Mouse (Mus musculus) embryonic facial prominence, embryonic 15.5 days (tissue): ENCODE measurements at regions not wholly inside any gene's neighbourhood (a gene's known extent, or its start where the extent isn't known, plus 50 kb on each side); places are given as distances from the start of the nearest gene placed in this dataset.
"Not testable (repeated sequence)": the region's sequence is repeated elsewhere in the genome, so short reads cannot be mapped to it uniquely, and the experiment has no call there.

Source experiments
- ATAC-seq: fragments of 200-750 bp; cut with Nextera tagmentation; 2 replicates; pipeline ENCODE4 v1.8.0; 2017; ENCODE audit warnings: low read depth, moderate TSS enrichment; ENCODE audit not compliant: insufficient number of reproducible peaks, low FRiP score, low TSS enrichment
- H3K27ac ChIP-seq: fragments of 300-500 bp; sonication (generic); replicated peaks from 2 replicates; pipeline ENCODE4 v1.5.1; 2015; ENCODE audit warnings: mild to moderate bottlenecking, inconsistent platforms
- H3K27me3 ChIP-seq: fragments of 300-500 bp; sonication (generic); 2 replicates; pipeline ENCODE4 v1.6.1; 2015; ENCODE audit warnings: inconsistent platforms
- H3K36me3 ChIP-seq: fragments of 300-500 bp; sonication (generic); 2 replicates; pipeline ENCODE4 v1.6.1; 2015; ENCODE audit warnings: mild to moderate bottlenecking, inconsistent platforms
- H3K4me1 ChIP-seq: fragments of 300-500 bp; sonication (generic); 2 replicates; pipeline ENCODE4 v1.6.1; 2015; ENCODE audit warnings: inconsistent platforms
- H3K4me2 ChIP-seq: fragments of 300-500 bp; sonication (generic); replicated peaks from 2 replicates; pipeline ENCODE4 v1.6.1; 2015; ENCODE audit warnings: mild to moderate bottlenecking, inconsistent platforms
- H3K4me3 ChIP-seq: fragments of 300-500 bp; sonication (generic); replicated peaks from 2 replicates; pipeline ENCODE4 v1.5.1; 2015; ENCODE audit warnings: mild to moderate bottlenecking, inconsistent platforms
- H3K9ac ChIP-seq: fragments of 300-500 bp; sonication (generic); 2 replicates; pipeline ENCODE4 v1.6.1; 2015; ENCODE audit warnings: inconsistent platforms
- H3K9me3 ChIP-seq: fragments of 300-500 bp; sonication (generic); replicated peaks from 2 replicates; pipeline ENCODE4 v1.6.1; 2016; ENCODE audit warnings: inconsistent platforms
- WGBS: fragments of 180-500 bp; shearing (Covaris S2); methylation state at CpG from one replicate; pipeline ENCODE4 v1.1.7; 2015; 5-methylcytosine and 5-hydroxymethylcytosine counted together

DNA sequence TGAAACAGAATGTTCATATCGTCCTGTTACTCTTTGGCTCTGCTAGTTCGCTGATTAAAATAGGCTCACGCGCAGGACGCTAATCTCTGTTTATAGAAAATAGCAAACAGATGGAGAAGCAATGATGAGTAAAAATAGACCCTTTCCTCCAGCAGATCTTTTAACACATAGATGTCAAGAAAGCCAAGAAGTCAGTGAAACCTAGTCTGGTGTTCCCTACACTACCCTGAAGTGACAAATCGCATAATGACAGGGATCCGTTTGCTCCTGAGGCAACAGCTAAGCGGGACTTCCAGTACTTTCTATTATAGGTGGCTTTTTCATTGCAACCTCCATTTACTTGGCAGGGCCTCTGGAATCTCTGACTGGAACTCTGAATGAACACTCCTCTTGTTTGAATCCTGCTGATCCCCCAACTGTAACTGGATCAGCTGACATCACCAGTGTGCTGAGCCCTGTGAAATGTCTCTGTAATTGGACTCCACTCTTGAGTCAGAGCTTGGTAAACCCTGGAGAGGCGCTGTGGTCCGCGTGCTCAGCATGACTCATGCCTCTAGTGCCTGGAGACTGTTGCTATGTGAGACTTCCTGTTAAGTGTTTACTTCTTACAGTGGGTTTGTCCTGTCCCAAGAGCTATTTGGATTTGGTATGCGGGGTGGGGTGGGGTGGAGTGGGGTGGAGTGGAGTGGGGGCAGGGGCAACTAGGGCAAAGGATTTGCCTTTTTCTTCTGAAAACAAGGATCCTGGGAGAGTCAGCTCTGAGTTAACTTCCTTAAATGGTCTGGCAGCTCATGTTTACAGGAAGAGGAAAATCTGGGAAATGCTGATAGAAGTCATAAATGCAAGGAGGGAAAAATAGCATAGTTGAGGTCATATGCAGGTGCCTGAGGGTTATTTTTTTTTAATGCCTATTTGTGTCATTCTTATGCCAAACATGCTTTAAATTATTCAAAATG is 162.4 kb upstream of the Akr1e1 start:
- H3K4me3 ChIP-seq, result peak overlapping the region; percentile 4; the same call in 1 of the 2 replicates
- H3K27me3 ChIP-seq, result no peaks in the 10 kb centered on the region
- H3K4me2 ChIP-seq, result peak overlapping the region; percentile 43
- peaks cover 14% of the 10 kb centered on the region; the same call in 1 of the 2 replicates for H3K4me1 ChIP-seq
- H3K9ac ChIP-seq, result no peak overlapping the region
- H3K36me3 ChIP-seq, result no peaks in the 10 kb centered on the region
- peak overlapping the region; percentile 85 for H3K27ac ChIP-seq
- H3K9me3 ChIP-seq, result no peaks in the 10 kb centered on the region
- 9% methylated on average over 12 of the region's 12 CpGs for WGBS
- peak; percentile 100 for ATAC-seq

DNA sequence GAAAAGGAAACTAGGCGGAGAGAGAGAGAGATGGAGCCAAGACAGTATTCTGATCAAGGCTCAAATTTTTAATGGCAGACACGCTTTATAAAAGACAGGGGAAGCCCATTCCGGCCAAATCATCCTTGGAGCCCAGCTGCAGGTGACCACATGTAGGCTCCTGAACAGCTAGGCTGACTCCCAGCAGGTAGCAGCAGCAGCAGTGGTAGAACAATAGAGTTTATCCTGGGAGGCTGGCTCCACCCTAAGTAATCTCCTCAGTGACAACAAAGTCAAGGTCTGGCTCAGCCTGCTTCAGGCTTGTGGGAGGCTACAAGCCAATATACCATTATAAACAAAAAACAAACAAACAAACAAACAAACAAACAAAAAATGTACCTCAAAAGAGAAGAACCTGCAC is 151.0 kb upstream of the Akr1e1 start:
- H3K4me2 ChIP-seq, result no peak overlapping the region
- no peak overlapping the region for H3K4me3 ChIP-seq
- H3K4me1 ChIP-seq, result no peaks in the 10 kb centered on the region
- no peak overlapping the region for H3K27ac ChIP-seq
- no peaks in the 10 kb centered on the region for H3K9me3 ChIP-seq
- no peak overlapping the region for H3K9ac ChIP-seq
- H3K27me3 ChIP-seq, result no peaks in the 10 kb centered on the region
- H3K36me3 ChIP-seq, result no peaks in the 10 kb centered on the region
- no peak for ATAC-seq
- 54% methylated on average over 3 of the region's 3 CpGs for WGBS

DNA sequence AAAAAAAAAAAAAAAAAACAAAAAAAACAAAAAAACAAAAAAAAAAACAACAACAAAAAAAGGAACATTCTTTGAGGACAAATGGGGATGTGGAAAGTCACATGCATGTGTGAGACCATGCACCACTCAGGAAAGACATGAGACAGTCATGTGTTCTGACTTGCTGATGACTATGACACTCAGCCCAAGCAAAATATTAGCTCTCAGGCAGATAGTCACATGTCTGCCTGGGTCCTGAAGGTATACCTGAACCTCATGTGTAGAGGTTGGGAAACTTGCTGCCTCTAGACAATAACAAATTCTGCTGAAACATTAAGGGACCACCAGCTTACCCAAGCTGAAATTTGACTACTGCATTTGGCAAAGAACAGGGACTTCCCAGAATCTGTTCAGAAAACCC is 147.6 kb upstream of the Akr1e1 start:
- no peak for ATAC-seq

DNA sequence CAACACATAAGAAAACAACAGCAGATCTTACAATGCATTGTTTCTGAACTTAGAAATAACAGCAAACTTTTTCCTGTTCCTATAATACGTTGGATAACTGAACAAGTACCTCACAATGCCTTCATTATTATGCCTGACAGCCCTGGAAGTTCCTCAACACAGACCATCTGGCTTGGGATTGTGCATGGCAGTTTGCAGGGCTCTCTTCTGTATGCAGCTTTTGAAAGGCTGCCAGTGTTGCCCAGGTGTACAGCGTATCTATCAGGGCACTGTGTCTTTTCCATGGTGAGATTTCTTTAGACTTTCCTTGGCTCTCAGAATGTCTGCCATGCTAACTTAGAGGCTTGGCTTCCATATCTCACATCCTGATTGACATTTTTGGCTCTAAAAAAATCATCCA is 134.0 kb upstream of the Akr1e1 start:
- H3K4me1 ChIP-seq, result no peaks in the 10 kb centered on the region
- H3K36me3 ChIP-seq, result no peaks in the 10 kb centered on the region
- no peak overlapping the region for H3K9ac ChIP-seq
- no peak overlapping the region for H3K27ac ChIP-seq
- ATAC-seq, result no peak
- H3K4me2 ChIP-seq, result no peak overlapping the region
- H3K9me3 ChIP-seq, result no peaks in the 10 kb centered on the region
- H3K4me3 ChIP-seq, result no peak overlapping the region
- 42% methylated on average over 2 of the region's 2 CpGs for WGBS
- no peaks in the 10 kb centered on the region for H3K27me3 ChIP-seq

More for the DNA sequence above, 147.6 kb upstream of the Akr1e1 start:
- Histone ChIP-seq H3K9ac (no peak overlapping the region), H3K36me3 (no peaks in the 10 kb centered on the region), H3K4me1 (no peaks in the 10 kb centered on the region), H3K27me3 (no peaks in the 10 kb centered on the region), H3K9me3 (no peaks in the 10 kb centered on the region), H3K4me2 (no peak overlapping the region), H3K4me3 (no peak overlapping the region), H3K27ac (no peak overlapping the region)

DNA sequence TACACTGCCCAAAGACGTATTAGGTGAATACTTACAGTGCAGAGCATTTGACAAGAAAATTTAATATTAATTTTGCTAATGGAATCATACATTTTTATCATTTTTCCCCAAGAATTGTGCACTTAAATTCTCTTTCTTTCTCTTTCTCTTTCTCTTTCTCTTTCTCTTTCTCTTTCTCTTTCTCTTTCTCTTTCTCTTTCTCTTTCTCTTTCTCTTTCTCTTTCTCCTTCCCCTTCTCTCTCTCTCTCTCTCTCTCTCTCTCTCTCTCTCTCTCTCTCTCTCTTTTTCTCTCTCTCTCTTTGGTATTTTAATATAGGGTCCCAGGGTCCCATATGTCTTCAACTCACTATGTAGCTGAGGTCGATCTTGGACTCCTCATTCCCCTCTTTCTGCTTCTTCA is 107.3 kb upstream of the Akr1e1 start:
- not testable (repeated sequence) for H3K9ac ChIP-seq, H3K4me1 ChIP-seq, H3K27me3 ChIP-seq, ATAC-seq, H3K36me3 ChIP-seq, H3K4me2 ChIP-seq, H3K9me3 ChIP-seq, H3K27ac ChIP-seq, H3K4me3 ChIP-seq
- 76% methylated on average over 2 of the region's 2 CpGs for WGBS

DNA sequence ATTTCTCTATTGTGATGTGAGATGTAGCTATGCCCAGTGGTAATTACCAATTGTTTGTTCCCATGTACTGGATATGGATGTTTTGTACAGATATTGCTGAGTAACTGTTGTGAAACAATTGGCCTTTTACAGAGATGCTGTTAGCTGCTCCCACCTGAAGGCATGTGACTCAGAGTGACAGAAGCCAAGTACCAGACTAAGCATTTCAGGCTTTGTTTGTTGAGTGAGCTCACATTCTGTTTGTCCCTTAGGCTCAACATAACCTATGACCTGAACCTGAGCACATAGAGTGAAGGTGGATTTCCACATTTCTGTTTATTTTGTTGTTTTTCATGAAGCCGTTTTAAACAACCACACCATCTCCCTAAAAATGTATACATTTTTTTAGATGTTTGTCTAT is 105.8 kb upstream of the Akr1e1 start:
- Histone ChIP-seq H3K36me3 (no peaks in the 10 kb centered on the region), H3K27me3 (no peaks in the 10 kb centered on the region), H3K4me1 (no peaks in the 10 kb centered on the region), H3K4me3 (no peak overlapping the region), H3K9ac (no peak overlapping the region), H3K27ac (no peak overlapping the region), H3K9me3 (no peaks in the 10 kb centered on the region), H3K4me2 (no peak overlapping the region)
- WGBS, result 63% methylated on average over 1 of the region's 1 CpGs
- no peak for ATAC-seq

DNA sequence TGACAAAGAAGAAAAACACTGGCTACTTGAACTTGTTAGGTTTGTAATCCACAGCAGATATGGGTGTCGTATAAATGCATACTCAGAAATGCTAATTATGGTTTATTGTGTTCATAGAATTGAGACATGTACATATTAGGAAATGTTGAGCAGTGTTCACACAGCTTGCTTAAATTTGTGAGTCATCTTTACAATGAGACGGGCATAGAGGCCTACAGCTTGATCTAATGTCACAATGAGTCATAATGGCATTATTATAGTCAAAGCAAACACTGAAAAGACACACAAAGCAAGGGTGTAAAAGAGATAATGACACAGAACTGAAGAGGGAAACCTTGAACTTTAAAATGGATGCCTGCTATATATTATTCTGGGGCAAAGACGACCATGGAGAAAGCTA is 103.7 kb upstream of the Akr1e1 start:
- ATAC-seq, result no peak
- Histone ChIP-seq H3K27ac (no peak overlapping the region), H3K4me1 (no peaks in the 10 kb centered on the region), H3K4me3 (no peak overlapping the region), H3K9me3 (no peaks in the 10 kb centered on the region), H3K36me3 (no peaks in the 10 kb centered on the region), H3K9ac (no peak overlapping the region), H3K4me2 (no peak overlapping the region), H3K27me3 (no peaks in the 10 kb centered on the region)
- WGBS, result 64% methylated on average over 3 of the region's 3 CpGs

DNA sequence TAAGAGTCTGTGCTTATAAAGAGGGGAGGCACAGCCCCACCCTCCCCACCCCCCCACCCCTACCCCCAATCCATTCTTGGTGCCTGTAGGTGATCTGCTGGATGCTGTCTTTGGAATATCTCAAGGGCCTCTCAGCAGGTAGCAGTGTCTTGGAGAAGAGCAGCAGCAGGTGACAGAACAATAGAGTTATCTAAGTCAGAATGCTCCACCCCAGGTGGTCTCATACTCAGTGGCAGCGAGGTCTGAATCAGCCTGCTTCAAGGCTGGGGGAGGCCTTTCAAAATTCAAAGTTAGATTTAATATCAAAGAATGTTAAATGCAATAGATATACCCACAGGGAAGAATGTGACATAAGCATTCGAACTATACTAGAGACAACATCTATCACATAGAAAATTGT is 90.6 kb upstream of the Akr1e1 start:
- not testable (repeated sequence) for H3K9ac ChIP-seq, H3K4me3 ChIP-seq, H3K4me2 ChIP-seq, H3K27me3 ChIP-seq, H3K27ac ChIP-seq, ATAC-seq, H3K4me1 ChIP-seq, H3K36me3 ChIP-seq, H3K9me3 ChIP-seq
- 51% methylated on average over 2 of the region's 2 CpGs for WGBS

DNA sequence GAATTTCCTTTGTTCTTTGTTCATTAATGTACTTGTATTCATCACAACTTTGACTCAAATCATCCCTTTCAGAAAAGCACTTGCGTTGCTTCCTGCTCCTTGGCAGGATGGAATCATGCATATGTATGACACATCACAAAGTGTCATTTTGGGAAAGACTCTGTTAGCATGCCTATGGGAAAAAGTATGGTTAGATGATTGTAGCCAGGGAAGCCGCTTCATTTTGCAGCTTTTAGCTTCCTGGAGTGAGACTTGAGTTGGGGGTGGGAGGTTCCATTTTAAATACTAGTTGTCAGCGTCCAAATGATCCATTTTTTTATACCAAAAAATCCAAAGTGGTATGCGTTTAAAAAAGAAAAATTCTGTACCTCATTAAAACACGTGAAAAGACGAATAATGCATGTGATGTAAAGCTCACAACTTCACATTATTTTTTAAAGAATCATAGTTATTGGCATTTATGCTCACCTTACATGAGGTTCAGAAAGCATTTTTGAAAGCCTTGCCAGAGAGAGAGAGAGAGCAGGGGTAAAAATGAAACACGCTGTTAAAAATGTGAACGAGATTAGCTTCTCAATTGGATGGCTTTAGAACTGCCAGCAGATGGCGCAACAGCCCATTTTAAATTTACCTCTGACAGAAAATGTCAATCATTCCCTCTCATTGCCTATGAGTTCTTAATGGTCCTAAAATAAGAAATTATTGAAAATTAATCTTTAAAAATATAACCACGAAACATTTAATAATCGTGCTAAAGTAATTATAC is 57.6 kb upstream of the Akr1e1 start:
- Histone ChIP-seq H3K4me2 (no peak overlapping the region), H3K27me3 (no peaks in the 10 kb centered on the region), H3K4me1 (no peaks in the 10 kb centered on the region), H3K36me3 (no peaks in the 10 kb centered on the region), H3K4me3 (no peak overlapping the region), H3K9ac (no peak overlapping the region), H3K9me3 (no peaks in the 10 kb centered on the region), H3K27ac (no peak overlapping the region)
- no peak for ATAC-seq
- 31% methylated on average over 11 of the region's 11 CpGs for WGBS

DNA sequence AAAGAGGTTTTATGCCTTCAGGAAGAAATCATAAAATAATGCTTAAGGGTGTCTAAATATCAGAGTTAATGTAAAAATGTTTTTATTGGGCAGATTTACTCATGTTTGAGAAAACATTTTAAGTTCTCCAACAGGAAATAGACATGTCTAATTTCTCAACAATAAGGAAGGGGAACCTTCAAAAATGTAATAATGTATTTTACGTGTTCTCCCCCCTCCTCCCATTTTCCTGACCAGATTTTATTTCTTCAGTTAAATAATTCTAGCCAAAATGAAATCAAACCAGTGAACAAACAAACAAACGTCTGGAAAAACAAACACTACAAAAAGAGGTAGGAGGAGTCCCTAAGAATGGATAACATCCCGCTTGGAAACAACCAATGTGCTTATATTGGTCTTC is 54.4 kb upstream of the Akr1e1 start:
- 57% methylated on average over 3 of the region's 3 CpGs for WGBS
- H3K4me1 ChIP-seq, result no peaks in the 10 kb centered on the region
- no peak overlapping the region for H3K4me2 ChIP-seq

DNA sequence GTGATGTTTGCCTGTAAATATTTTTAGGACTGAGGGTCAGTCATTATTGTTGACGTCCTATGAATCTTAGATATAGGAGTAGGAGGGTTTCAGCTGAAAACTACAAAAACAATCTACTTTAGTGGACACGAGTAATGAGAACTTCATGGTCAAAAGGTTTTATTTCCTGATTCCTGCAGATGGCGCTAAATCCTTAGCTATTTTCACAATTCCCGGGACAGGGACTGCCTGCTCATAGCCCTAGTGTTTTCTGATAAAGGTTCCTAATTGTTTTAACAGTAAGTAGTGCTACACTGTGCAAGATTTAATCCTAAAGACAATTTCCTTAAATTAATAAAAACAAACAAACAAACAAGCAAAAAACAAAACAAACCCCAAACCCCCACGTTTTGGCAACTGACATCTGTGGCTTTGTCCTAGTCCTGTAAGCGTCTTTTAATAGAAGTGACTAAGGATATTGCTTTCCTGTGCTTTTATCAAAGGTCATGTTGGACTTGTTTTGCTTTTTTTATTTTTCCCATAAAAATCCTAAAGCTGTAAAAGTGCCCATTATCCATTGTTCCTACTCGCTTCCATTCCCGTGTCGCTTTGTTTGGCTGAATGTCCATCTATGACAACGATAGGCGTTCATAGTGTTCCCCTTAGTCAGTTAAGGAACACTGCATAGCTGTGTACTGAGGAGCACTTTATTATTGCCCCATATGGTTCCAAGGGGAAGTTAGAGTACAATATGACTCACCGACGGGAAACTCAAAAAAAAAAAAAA is 53.5 kb upstream of the Akr1e1 start:
- no peak overlapping the region for H3K9ac ChIP-seq
- no peak overlapping the region for H3K4me3 ChIP-seq
- 49% methylated on average over 13 of the region's 13 CpGs for WGBS
- H3K9me3 ChIP-seq, result no peaks in the 10 kb centered on the region
- H3K4me1 ChIP-seq, result no peaks in the 10 kb centered on the region
- H3K27me3 ChIP-seq, result no peaks in the 10 kb centered on the region
- no peaks in the 10 kb centered on the region for H3K36me3 ChIP-seq
- no peak for ATAC-seq
- H3K4me2 ChIP-seq, result no peak overlapping the region
- H3K27ac ChIP-seq, result no peak overlapping the region

More for the DNA sequence above, 54.4 kb upstream of the Akr1e1 start:
- Histone ChIP-seq H3K9me3 (no peaks in the 10 kb centered on the region), H3K27ac (no peak overlapping the region), H3K4me3 (no peak overlapping the region), H3K27me3 (no peaks in the 10 kb centered on the region), H3K9ac (no peak overlapping the region), H3K36me3 (no peaks in the 10 kb centered on the region)
- no peak for ATAC-seq
